Mouse (Mus musculus): ENCODE measurements around the gene Armc12. TPM values are rescaled to one million over a fixed set of nuclear protein-coding genes. Genes with fewer than 3 reads are reported as not detected.
"Not testable (repeated sequence)": the region's sequence is repeated elsewhere in the genome, so short reads cannot be mapped to it uniquely, and the experiment has no call there.

The Armc12 gene
- polyA plus RNA-seq, 1 experiment, result not detected

DNA sequence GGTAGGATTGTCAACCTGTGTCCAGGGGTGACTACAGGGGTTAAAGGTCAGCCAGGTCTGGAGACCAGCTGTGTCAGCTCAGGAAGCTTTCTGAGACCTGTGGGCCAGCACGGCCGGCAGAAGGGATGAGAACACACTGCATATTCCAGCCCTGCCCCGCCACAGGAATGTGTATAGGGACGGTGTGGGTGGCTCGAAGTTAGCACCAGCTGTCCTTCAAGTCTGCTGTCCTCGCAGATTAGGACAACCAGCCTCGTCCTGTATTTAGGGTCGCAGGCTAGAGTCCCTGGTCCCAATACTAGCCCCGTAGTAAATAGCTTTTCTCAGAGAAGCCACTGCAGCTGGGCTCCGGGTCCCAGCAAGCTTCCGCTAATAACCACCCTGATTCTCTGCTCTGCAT, 17.9 kb downstream of the Armc12 start:
- Histone ChIP-seq H3K4me1 (ENCODE audit: control insufficient read depth, insufficient read depth, low read length) (peaks cover 4% of the 10 kb centered on the region), H3K9ac (ENCODE audit: low read depth, poor library complexity, severe bottlenecking) (peak overlapping the region; percentile 7; the same call in 1 of the 2 replicates), H3K27ac (ENCODE audit: insufficient read depth, low read length) (no peak overlapping the region), H3K36me3 (ENCODE audit: control insufficient read depth, insufficient read depth, low read length, poor library complexity, severe bottlenecking) (no peaks in the 10 kb centered on the region), H3K4me3 (ENCODE audit: low read depth, low read length) (no peak overlapping the region), H3K9me3 (replicated peaks; ENCODE audit: control insufficient read depth, insufficient read depth, low read length, poor library complexity, severe bottlenecking) (no peaks in the 10 kb centered on the region), H3K27me3 (ENCODE audit: control insufficient read depth, insufficient read depth, low read length, poor library complexity, severe bottlenecking) (no peaks in the 10 kb centered on the region)
- TF ChIP-seq CTCF (IDR thresholded peaks at IDR 0.05; ENCODE audit: low read depth, low read length) (no peak), EP300 (IDR thresholded peaks at IDR 0.05; ENCODE audit: insufficient read depth, low read depth, low read length) (no peak), POLR2A (IDR thresholded peaks at IDR 0.05; ENCODE audit: insufficient read depth, low read length) (no peak)

DNA sequence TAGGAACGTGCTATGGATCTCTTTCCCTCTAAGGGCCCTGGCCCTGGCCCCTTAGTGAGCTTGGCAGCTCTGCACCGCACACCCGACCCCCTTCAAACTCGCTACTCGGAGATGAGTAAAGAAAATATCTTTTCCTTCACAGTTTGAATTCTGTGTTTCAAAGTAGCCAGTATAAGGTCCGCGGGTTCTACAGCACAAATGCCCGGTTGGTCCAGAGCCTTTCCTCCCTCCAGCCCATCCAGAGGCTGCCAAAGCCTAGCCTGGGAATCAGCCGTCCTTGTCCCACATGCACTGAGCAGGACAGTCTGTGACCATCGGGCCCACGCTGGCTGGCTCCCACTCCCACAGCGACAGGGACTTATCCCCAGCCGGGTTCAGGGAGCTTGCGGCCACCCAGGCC, 18.5 kb downstream of the Armc12 start, which contains the start of gene Clpsl2:
Gene Clpsl2, plus strand, starts transcription at position 301 of the 400 bp plus-strand sequence.
- Histone ChIP-seq H3K9me3 (replicated peaks; ENCODE audit: control insufficient read depth, insufficient read depth, low read length, poor library complexity, severe bottlenecking) (no peaks in the 10 kb centered on the region), H3K36me3 (ENCODE audit: control insufficient read depth, insufficient read depth, low read length, poor library complexity, severe bottlenecking) (no peaks in the 10 kb centered on the region), H3K27ac (ENCODE audit: insufficient read depth, low read length) (no peak within 1 kb of the TSS), H3K4me1 (ENCODE audit: control insufficient read depth, insufficient read depth, low read length) (peaks cover 4% of the 10 kb centered on the region), H3K4me3 (ENCODE audit: low read depth, low read length) (peak within 1 kb of the TSS; percentile 2; the same call in 1 of the 2 replicates), H3K27me3 (ENCODE audit: control insufficient read depth, insufficient read depth, low read length, poor library complexity, severe bottlenecking) (no peaks in the 10 kb centered on the region), H3K9ac (ENCODE audit: low read depth, poor library complexity, severe bottlenecking) (peak within 1 kb of the TSS; percentile 7; the same call in 1 of the 2 replicates)
- no peak for TF ChIP-seq CTCF (IDR thresholded peaks at IDR 0.05; ENCODE audit: low read depth, low read length)
- TF ChIP-seq EP300 (IDR thresholded peaks at IDR 0.05; ENCODE audit: insufficient read depth, low read depth, low read length), result no peak
- no peak for TF ChIP-seq POLR2A (IDR thresholded peaks at IDR 0.05; ENCODE audit: insufficient read depth, low read length)

DNA sequence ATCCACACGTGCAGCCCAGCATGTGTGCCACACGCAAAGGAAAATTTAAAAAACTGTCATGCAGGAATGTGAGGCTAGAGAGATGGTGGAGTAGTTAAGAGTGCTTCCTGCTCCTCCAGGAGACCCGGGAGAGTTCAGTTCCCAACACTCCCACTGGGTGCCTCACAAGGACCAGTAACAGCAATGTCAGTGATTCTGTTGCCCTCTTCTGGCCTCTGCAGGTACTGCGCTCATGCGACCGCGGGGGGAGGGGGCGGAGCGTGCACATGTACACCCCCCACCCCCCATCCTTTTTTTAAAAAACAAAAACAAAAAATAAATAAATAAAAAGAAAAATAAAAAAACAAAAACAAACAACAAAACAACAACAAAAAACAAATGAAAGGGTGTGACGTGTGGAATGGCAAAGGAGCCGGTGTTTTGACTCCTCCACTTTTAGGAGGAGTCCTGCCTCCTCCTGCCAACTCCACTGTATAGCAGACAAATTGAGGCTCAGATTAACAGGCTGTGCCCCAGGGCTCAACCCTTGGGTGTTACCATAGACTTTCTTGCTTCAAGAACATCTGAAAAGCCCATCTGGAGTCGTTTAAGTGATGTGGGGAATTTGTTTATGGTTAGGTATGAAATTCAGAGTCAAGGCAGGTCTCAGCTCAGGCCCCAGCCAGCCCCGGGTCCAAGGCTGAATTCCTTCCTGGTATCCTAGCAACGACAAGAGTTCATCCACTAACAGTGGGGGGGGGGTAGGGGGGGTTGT, 22.6 kb downstream of the Armc12 start:
- H3K27ac ChIP-seq (ENCODE audit: insufficient read depth, low read length), result no peak overlapping the region
- H3K4me3 ChIP-seq (ENCODE audit: low read depth, low read length), result no peak overlapping the region
- no peaks in the 10 kb centered on the region for H3K27me3 ChIP-seq (ENCODE audit: control insufficient read depth, insufficient read depth, low read length, poor library complexity, severe bottlenecking)
- H3K36me3 ChIP-seq (ENCODE audit: control insufficient read depth, insufficient read depth, low read length, poor library complexity, severe bottlenecking), result no peaks in the 10 kb centered on the region
- no peak overlapping the region for H3K9ac ChIP-seq (ENCODE audit: low read depth, poor library complexity, severe bottlenecking)
- TF ChIP-seq EP300 (IDR thresholded peaks at IDR 0.05; ENCODE audit: insufficient read depth, low read depth, low read length) (0 out of 2 replicates have a peak, but pooled peaks have one; percentile 19), POLR2A (IDR thresholded peaks at IDR 0.05; ENCODE audit: insufficient read depth, low read length) (no peak), CTCF (IDR thresholded peaks at IDR 0.05; ENCODE audit: low read depth, low read length) (peak; percentile 99)
- H3K4me1 ChIP-seq (ENCODE audit: control insufficient read depth, insufficient read depth, low read length), result peaks cover 8% of the 10 kb centered on the region
- no peaks in the 10 kb centered on the region for H3K9me3 ChIP-seq (replicated peaks; ENCODE audit: control insufficient read depth, insufficient read depth, low read length, poor library complexity, severe bottlenecking)

DNA sequence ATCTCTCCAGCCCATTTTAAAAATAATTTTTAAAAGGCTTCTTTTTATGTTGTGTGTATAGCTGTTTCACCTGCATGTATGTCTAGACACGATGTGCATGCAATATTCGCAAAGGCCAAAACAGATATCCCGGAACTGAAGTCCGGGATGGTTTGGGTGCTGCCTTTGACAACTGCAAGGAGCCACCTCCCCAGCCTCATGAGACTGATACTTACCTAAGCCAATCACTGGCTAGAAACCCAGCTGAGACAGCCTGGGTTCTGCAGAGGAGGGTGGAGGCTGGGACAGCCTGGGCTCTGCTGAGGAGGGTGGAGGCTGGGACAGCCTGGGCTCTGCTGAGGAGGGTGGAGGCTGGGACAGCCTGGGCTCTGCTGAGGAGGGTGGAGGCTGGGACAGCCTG, 23.4 kb downstream of the Armc12 start:
- not testable (repeated sequence) for H3K36me3 ChIP-seq (ENCODE audit: control insufficient read depth, insufficient read depth, low read length, poor library complexity, severe bottlenecking); H3K4me3 ChIP-seq (ENCODE audit: low read depth, low read length); H3K9ac ChIP-seq (ENCODE audit: low read depth, poor library complexity, severe bottlenecking); H3K9me3 ChIP-seq (replicated peaks; ENCODE audit: control insufficient read depth, insufficient read depth, low read length, poor library complexity, severe bottlenecking); H3K4me1 ChIP-seq (ENCODE audit: control insufficient read depth, insufficient read depth, low read length); H3K27ac ChIP-seq (ENCODE audit: insufficient read depth, low read length); H3K27me3 ChIP-seq (ENCODE audit: control insufficient read depth, insufficient read depth, low read length, poor library complexity, severe bottlenecking)
- TF ChIP-seq EP300 (IDR thresholded peaks at IDR 0.05; ENCODE audit: insufficient read depth, low read depth, low read length), result 0 out of 2 replicates have a peak, but pooled peaks have one; percentile 28

DNA sequence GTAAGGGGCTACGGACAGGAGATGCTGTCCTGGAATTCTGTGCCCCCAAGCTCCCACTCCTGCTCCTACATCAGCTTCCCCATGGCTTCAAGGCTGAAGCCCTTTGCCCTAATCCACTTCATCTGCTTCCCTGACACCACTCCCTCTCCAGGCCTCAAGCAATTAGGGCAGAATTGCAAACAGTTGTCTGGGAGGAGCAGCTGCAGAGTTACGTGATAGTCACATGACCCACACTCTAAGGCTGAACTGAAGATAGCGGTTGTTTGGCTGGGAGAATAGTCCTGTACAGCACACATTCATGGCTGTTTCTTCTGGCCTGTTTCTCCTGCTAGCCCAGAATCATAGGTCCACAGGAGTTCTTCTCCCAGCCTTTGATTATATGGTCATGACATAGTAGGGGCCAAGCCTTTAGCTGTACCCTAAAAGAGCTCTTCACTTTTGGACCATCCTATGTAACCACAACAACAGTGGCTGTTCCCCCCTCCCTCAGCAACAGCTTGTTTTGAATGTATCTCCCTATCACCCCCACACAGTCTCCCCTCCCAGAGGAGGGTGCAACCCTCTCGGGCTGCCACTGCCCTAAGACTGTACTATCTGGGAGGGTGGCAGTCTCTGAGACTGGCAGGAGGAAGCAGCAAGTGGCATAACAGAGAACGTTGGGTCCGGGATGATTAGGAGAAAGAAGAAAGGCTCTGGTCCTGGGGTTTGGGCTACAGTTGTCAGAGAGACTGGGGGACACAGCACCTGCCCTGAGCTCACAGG, 26.2 kb downstream of the Armc12 start:
- no peaks in the 10 kb centered on the region for H3K9me3 ChIP-seq (replicated peaks; ENCODE audit: control insufficient read depth, insufficient read depth, low read length, poor library complexity, severe bottlenecking)
- H3K4me3 ChIP-seq (ENCODE audit: low read depth, low read length), result no peak overlapping the region
- H3K36me3 ChIP-seq (ENCODE audit: control insufficient read depth, insufficient read depth, low read length, poor library complexity, severe bottlenecking), result no peaks in the 10 kb centered on the region
- TF ChIP-seq EP300 (IDR thresholded peaks at IDR 0.05; ENCODE audit: insufficient read depth, low read depth, low read length) (no peak), POLR2A (IDR thresholded peaks at IDR 0.05; ENCODE audit: insufficient read depth, low read length) (no peak), CTCF (IDR thresholded peaks at IDR 0.05; ENCODE audit: low read depth, low read length) (no peak)
- H3K27ac ChIP-seq (ENCODE audit: insufficient read depth, low read length), result no peak overlapping the region
- H3K9ac ChIP-seq (ENCODE audit: low read depth, poor library complexity, severe bottlenecking), result no peak overlapping the region
- no peaks in the 10 kb centered on the region for H3K27me3 ChIP-seq (ENCODE audit: control insufficient read depth, insufficient read depth, low read length, poor library complexity, severe bottlenecking)
- H3K4me1 ChIP-seq (ENCODE audit: control insufficient read depth, insufficient read depth, low read length), result peaks cover 6% of the 10 kb centered on the region

DNA sequence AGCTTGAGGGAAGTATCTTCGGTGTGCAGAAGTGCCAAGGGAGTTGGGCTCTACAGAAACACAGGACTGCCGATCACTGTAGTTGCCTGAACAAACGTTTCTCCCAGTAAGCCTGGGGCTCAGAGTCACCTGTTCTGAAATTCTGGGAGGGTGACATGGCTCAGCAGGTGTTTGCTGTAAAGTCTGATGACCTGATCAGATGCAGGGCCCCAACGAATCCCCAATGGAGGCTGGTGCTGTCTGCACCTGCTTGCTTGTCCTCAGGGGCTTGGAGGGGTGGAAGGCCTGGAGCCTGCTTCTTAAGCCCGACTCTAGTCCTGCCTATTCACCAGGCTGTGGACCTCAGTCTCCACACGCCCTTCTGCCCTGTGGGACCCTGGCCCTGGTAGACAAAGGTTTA, 27.2 kb downstream of the Armc12 start:
- Histone ChIP-seq H3K9ac (ENCODE audit: low read depth, poor library complexity, severe bottlenecking) (no peak overlapping the region), H3K27me3 (ENCODE audit: control insufficient read depth, insufficient read depth, low read length, poor library complexity, severe bottlenecking) (no peaks in the 10 kb centered on the region), H3K4me1 (ENCODE audit: control insufficient read depth, insufficient read depth, low read length) (peaks cover 6% of the 10 kb centered on the region), H3K27ac (ENCODE audit: insufficient read depth, low read length) (no peak overlapping the region), H3K36me3 (ENCODE audit: control insufficient read depth, insufficient read depth, low read length, poor library complexity, severe bottlenecking) (no peaks in the 10 kb centered on the region), H3K9me3 (replicated peaks; ENCODE audit: control insufficient read depth, insufficient read depth, low read length, poor library complexity, severe bottlenecking) (no peaks in the 10 kb centered on the region), H3K4me3 (ENCODE audit: low read depth, low read length) (no peak overlapping the region)
- TF ChIP-seq POLR2A (IDR thresholded peaks at IDR 0.05; ENCODE audit: insufficient read depth, low read length) (no peak), EP300 (IDR thresholded peaks at IDR 0.05; ENCODE audit: insufficient read depth, low read depth, low read length) (no peak), CTCF (IDR thresholded peaks at IDR 0.05; ENCODE audit: low read depth, low read length) (no peak)
